Mouse (Mus musculus) MEL (cell line): ENCODE measurements at regions not wholly inside any gene's neighbourhood (a gene's known extent, or its start where the extent isn't known, plus 50 kb on each side); places are given as distances from the start of the nearest gene placed in this dataset.

Experiments
- DNase-seq: peaks from one replicate; pipeline ENCODE4 v3.0.0; 2011; ENCODE audit warnings: low read depth, low spot score
- H3K27ac ChIP-seq: 2 replicates; pipeline ENCODE4 v1.5.1; 2012; ENCODE audit warnings: low read depth, mild to moderate bottlenecking, control low read depth, low read length, moderate library complexity; ENCODE audit not compliant: control insufficient read depth
- H3K27me3 ChIP-seq, 2 experiments: fragments of 150-350 bp in 1 of 2; sonication (generic) in 1 of 2; 2 replicates each; pipeline ENCODE4 v1.6.1; 2012; ENCODE audit warnings: low read length in 2 of 2, mild to moderate bottlenecking in 2 of 2, improper control_type of control experiment in 1 of 2, moderate library complexity in 1 of 2; ENCODE audit not compliant: insufficient read depth in 2 of 2, control insufficient read depth in 1 of 2
- H3K36me3 ChIP-seq, 2 experiments: 2 replicates each; pipeline ENCODE4 v1.6.1; 2012 to 2014; ENCODE audit warnings: low read length in 2 of 2, improper control_type of control experiment in 1 of 2, inconsistent platforms in 1 of 2, mild to moderate bottlenecking in 1 of 2; ENCODE audit not compliant: insufficient read depth in 2 of 2, control insufficient read depth in 1 of 2
- H3K4me1 ChIP-seq, 2 experiments: fragments of 150-350 bp in 1 of 2; sonication (generic) in 1 of 2; 2 replicates each; pipeline ENCODE4 v1.6.1; 2012; ENCODE audit warnings: low read length in 2 of 2, improper control_type of control experiment in 1 of 2, mild to moderate bottlenecking in 1 of 2; ENCODE audit not compliant: insufficient read depth in 2 of 2, control insufficient read depth in 1 of 2
- H3K4me3 ChIP-seq, 2 experiments: fragments of 150-350 bp in 1 of 2; sonication (generic) in 1 of 2; 2 replicates each; pipeline ENCODE4 v1.5.1; 2012; ENCODE audit warnings: low read depth in 2 of 2, low read length in 2 of 2, mild to moderate bottlenecking in 2 of 2, moderate library complexity in 2 of 2, control low read depth in 1 of 2, improper control_type of control experiment in 1 of 2; ENCODE audit not compliant: control insufficient read depth in 1 of 2, insufficient read depth in 1 of 2
- H3K79me2 ChIP-seq: 2 replicates; pipeline ENCODE4 v1.6.1; 2012; ENCODE audit warnings: mild to moderate bottlenecking, low read length, moderate library complexity; ENCODE audit not compliant: control insufficient read depth, poor library complexity, insufficient read depth
- H3K9ac ChIP-seq: 2 replicates; pipeline ENCODE4 v1.6.1; 2012; ENCODE audit warnings: low read depth, mild to moderate bottlenecking, control low read depth, low read length, moderate library complexity; ENCODE audit not compliant: control insufficient read depth, poor library complexity, severe bottlenecking
- H3K9me3 ChIP-seq: fragments of 150-350 bp; sonication (generic); replicated peaks from 2 replicates; pipeline ENCODE4 v1.6.1; 2012; ENCODE audit warnings: mild to moderate bottlenecking, low read length, improper control_type of control experiment, moderate library complexity; ENCODE audit not compliant: insufficient read depth
- CTCF ChIP-seq, 3 experiments: IDR thresholded peaks in 2 of 3; conservative IDR thresholded peaks in 1 of 3; 2 replicates each; pipeline ENCODE4 v1.5.1; 2011 to 2012; ENCODE audit warnings: low read length in 3 of 3, low read depth in 2 of 3, mild to moderate bottlenecking in 2 of 3, improper control_type of control experiment in 1 of 3, inconsistent platforms in 1 of 3, mixed read lengths in 1 of 3, moderate library complexity in 1 of 3; ENCODE audit not compliant: control insufficient read depth in 1 of 3, insufficient read depth in 1 of 3, poor library complexity in 1 of 3, severe bottlenecking in 1 of 3
- E2F4 ChIP-seq: IDR thresholded peaks from 2 replicates; pipeline ENCODE4 v1.6.1; 2011; ENCODE audit warnings: low read depth, low read length, improper control_type of control experiment, borderline replicate concordance
- ELF1 ChIP-seq: IDR thresholded peaks from 2 replicates; pipeline ENCODE4 v1.6.1; 2014; ENCODE audit warnings: low read depth, mild to moderate bottlenecking, inconsistent platforms, low read length, improper control_type of control experiment, moderate library complexity
- EP300 ChIP-seq, 2 experiments: IDR thresholded peaks; 2 replicates each; pipeline ENCODE4 v1.6.1; 2011; ENCODE audit warnings: improper control_type of control experiment in 2 of 2, low read length in 2 of 2, low read depth in 1 of 2, mild to moderate bottlenecking in 1 of 2
- ETS1 ChIP-seq: IDR thresholded peaks from 2 replicates; pipeline ENCODE4 v1.6.1; 2012; ENCODE audit warnings: low read depth, mild to moderate bottlenecking, inconsistent platforms, low read length, improper control_type of control experiment, moderate library complexity
- GATA1 ChIP-seq: IDR thresholded peaks from 2 replicates; pipeline ENCODE4 v1.6.1; 2011; ENCODE audit warnings: low read depth, low read length, improper control_type of control experiment
- JUND ChIP-seq: IDR thresholded peaks from 2 replicates; pipeline ENCODE4 v1.6.1; 2011; ENCODE audit warnings: low read depth, mild to moderate bottlenecking, improper control_type of control experiment, low read length
- KAT2A ChIP-seq: conservative IDR thresholded peaks from 2 replicates; pipeline ENCODE4 v1.6.1; 2012; ENCODE audit warnings: low read depth, low read length, improper control_type of control experiment, inconsistent platforms
- MAFK ChIP-seq: IDR thresholded peaks from 2 replicates; pipeline ENCODE4 v1.6.1; 2011; ENCODE audit warnings: low read depth, mild to moderate bottlenecking, low read length, improper control_type of control experiment, borderline replicate concordance
- MAZ ChIP-seq: IDR thresholded peaks from 2 replicates; pipeline ENCODE4 v1.6.1; 2012; ENCODE audit warnings: low read depth, mild to moderate bottlenecking, inconsistent platforms, low read length, improper control_type of control experiment
- MYB ChIP-seq: IDR thresholded peaks from 2 replicates; pipeline ENCODE4 v1.6.1; 2011; ENCODE audit warnings: mild to moderate bottlenecking, low read depth, low read length, improper control_type of control experiment
- MYC ChIP-seq: IDR thresholded peaks from 2 replicates; pipeline ENCODE4 v1.6.1; 2011; ENCODE audit warnings: low read depth, mild to moderate bottlenecking, low read length, improper control_type of control experiment, moderate library complexity
- NELFE ChIP-seq: IDR thresholded peaks from 2 replicates; pipeline ENCODE4 v1.6.1; 2011; ENCODE audit warnings: low read depth, low read length, improper control_type of control experiment
- POLR2A ChIP-seq, 2 experiments: IDR thresholded peaks; 2 replicates each; pipeline ENCODE4 v1.6.1; 2011 to 2012; ENCODE audit warnings: low read length in 2 of 2, mild to moderate bottlenecking in 2 of 2, control low read depth in 1 of 2, improper control_type of control experiment in 1 of 2, low read depth in 1 of 2, moderate library complexity in 1 of 2; ENCODE audit not compliant: control insufficient read depth in 1 of 2, insufficient read depth in 1 of 2, poor library complexity in 1 of 2
- RAD21 ChIP-seq: IDR thresholded peaks from 2 replicates; pipeline ENCODE4 v1.6.1; 2011; ENCODE audit warnings: mild to moderate bottlenecking, low read depth, low read length, improper control_type of control experiment
- RCOR1 ChIP-seq: IDR thresholded peaks from 2 replicates; pipeline ENCODE4 v1.6.1; 2012; ENCODE audit warnings: low read depth, mild to moderate bottlenecking, inconsistent platforms, low read length, improper control_type of control experiment
- SIN3A ChIP-seq: IDR thresholded peaks from 2 replicates; pipeline ENCODE4 v1.6.1; 2012; ENCODE audit warnings: low read length, improper control_type of control experiment, inconsistent platforms
- SMC3 ChIP-seq: IDR thresholded peaks from 2 replicates; pipeline ENCODE4 v1.6.1; 2011; ENCODE audit warnings: low read depth, low read length, improper control_type of control experiment
- TAL1 ChIP-seq: IDR thresholded peaks from 2 replicates; pipeline ENCODE4 v1.6.1; 2012; ENCODE audit warnings: mild to moderate bottlenecking, inconsistent platforms, low read length, moderate library complexity, mixed read lengths
- TBP ChIP-seq: IDR thresholded peaks from 2 replicates; pipeline ENCODE4 v1.8.0; 2011; ENCODE audit warnings: low read depth, low read length, improper control_type of control experiment
- TCF12 ChIP-seq: IDR thresholded peaks from 2 replicates; pipeline ENCODE4 v1.6.1; 2014; ENCODE audit warnings: low read depth, mild to moderate bottlenecking, inconsistent platforms, low read length, improper control_type of control experiment, moderate library complexity
- ZC3H11A ChIP-seq: IDR thresholded peaks from 2 replicates; pipeline ENCODE4 v1.6.1; 2012; ENCODE audit warnings: low read depth, mild to moderate bottlenecking, inconsistent platforms, low read length, improper control_type of control experiment
- ZKSCAN1 ChIP-seq: IDR thresholded peaks from 2 replicates; pipeline ENCODE4 v1.6.1; 2012; ENCODE audit warnings: low read depth, mild to moderate bottlenecking, inconsistent platforms, low read length, improper control_type of control experiment, moderate library complexity
- ZMIZ1 ChIP-seq: IDR thresholded peaks from 2 replicates; pipeline ENCODE4 v1.6.1; 2012; ENCODE audit warnings: low read depth, mild to moderate bottlenecking, inconsistent platforms, low read length, improper control_type of control experiment, moderate library complexity

- Histone ChIP-seq H3K9ac (no peak overlapping the region), H3K36me3 (no peaks in the 10 kb centered on the region), H3K27ac (no peak overlapping the region), H3K4me3 (no peak overlapping the region), H3K9me3 (no peaks in the 10 kb centered on the region), H3K79me2 (no peaks in the 10 kb centered on the region), H3K27me3 (peaks cover 6 to 8% of the 10 kb centered on the region in 2 experiments), H3K4me1 (no peaks in the 10 kb centered on the region)
- DNase-seq = no peak
- TF ChIP-seq MYB (no peak), ETS1 (no peak), SMC3 (no peak), ZKSCAN1 (no peak), RAD21 (no peak), EP300 (IDR thresholded peaks at IDR 0.05; ENCODE audit: low read depth in 1 of 2, low read length in 2 of 2) (no peak), JUND (no peak), ZC3H11A (no peak), MAZ (no peak)
Observed at GRCm38 (mm10) chr16:29711912-29712681, 133.0 kb downstream of the Opa1 start.

- TF ChIP-seq POLR2A (IDR thresholded peaks at IDR 0.05; ENCODE audit: control insufficient read depth in 1 of 2, insufficient read depth in 1 of 2, low read depth in 1 of 2, low read length in 2 of 2, poor library complexity in 1 of 2) = no peak
- TF ChIP-seq ZC3H11A = no peak
- DNase-seq = no peak
- no peaks in the 10 kb centered on the region for H3K4me1 ChIP-seq
Observed at GRCm38 (mm10) chr16:29714612-29715127, 135.5 kb downstream of the Opa1 start.

GRCm38 (mm10) chr16:29718965-29719364, 139.8 kb downstream of the Opa1 start:
- Histone ChIP-seq H3K79me2 (no peaks in the 10 kb centered on the region), H3K9ac (no peak overlapping the region), H3K4me1 (no peaks in the 10 kb centered on the region), H3K4me3 (no peak overlapping the region), H3K9me3 (no peaks in the 10 kb centered on the region), H3K27ac (no peak overlapping the region), H3K27me3 (peaks cover 0 to 4% of the 10 kb centered on the region in 2 experiments; a peak in 2 of 4 replicates), H3K36me3 (no peaks in the 10 kb centered on the region)
- DNase-seq = no peak
- TF ChIP-seq ETS1 (no peak), MAZ (no peak), NELFE (no peak), POLR2A (IDR thresholded peaks at IDR 0.05; ENCODE audit: control insufficient read depth in 1 of 2, insufficient read depth in 1 of 2, low read depth in 1 of 2, low read length in 2 of 2, poor library complexity in 1 of 2) (no peak), TAL1 (no peak), E2F4 (no peak), GATA1 (no peak), CTCF (IDR thresholded peaks at IDR 0.05 in 2 of 3, conservative IDR thresholded peaks at IDR 0.05 in 1 of 3; ENCODE audit: control insufficient read depth in 1 of 3, insufficient read depth in 1 of 3, low read depth in 2 of 3, low read length in 3 of 3, poor library complexity in 1 of 3, severe bottlenecking in 1 of 3) (no peak), MAFK (no peak), EP300 (IDR thresholded peaks at IDR 0.05; ENCODE audit: low read depth in 1 of 2, low read length in 2 of 2) (no peak), ZMIZ1 (no peak), TBP (no peak), MYC (no peak), ELF1 (no peak), TCF12 (no peak), KAT2A (no peak), RAD21 (no peak), SIN3A (no peak), RCOR1 (no peak)

More at GRCm38 (mm10) chr16:29714612-29715127, 135.5 kb downstream of the Opa1 start:
- Histone ChIP-seq H3K27ac (no peak overlapping the region), H3K9ac (no peak overlapping the region), H3K79me2 (no peaks in the 10 kb centered on the region), H3K36me3 (no peaks in the 10 kb centered on the region), H3K27me3 (peaks cover 4 to 6% of the 10 kb centered on the region in 2 experiments), H3K9me3 (no peaks in the 10 kb centered on the region), H3K4me3 (no peak overlapping the region)
